Mouse (Mus musculus): Measurements from ENCODE around the gene B4gat1.
"Not testable (repeated sequence)": the region's sequence is repeated elsewhere in the genome, so short reads cannot be mapped to it uniquely, and the experiment has no call there.

B4gat1 gene

GRCm38 (mm10) chr19:5038709-5039156, at the start of gene B4gat1, which contains the start of gene AC124502.3:
B4gat1 (plus strand) TSS chr19:5038826.
AC124502.3 (plus strand) TSS chr19:5038891.
- DNase-seq (ENCODE audit: low spot score in 2 of 2) = peak; percentile 96

DNA sequence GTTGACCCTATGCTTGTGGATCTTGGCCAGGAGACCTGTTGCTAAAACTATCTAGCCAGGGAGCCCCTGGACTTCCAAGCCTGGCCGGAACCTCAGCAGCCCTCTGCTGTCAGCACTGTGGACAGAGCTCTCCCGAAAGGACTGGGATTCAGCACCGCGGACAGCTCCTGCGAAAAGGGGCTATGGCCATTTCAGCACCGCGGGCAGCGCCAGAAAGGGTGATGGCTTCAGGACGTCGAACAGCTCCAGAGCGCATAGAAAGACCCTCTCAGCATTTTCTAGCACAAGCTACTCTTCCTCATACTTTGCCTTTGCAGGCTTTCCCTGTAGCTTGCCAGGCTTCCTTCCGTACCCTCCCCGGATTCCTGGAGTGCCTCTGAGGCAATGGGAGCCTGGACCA, 49.6 kb upstream of the B4gat1 start:
- DNase-seq (ENCODE audit: low spot score in 2 of 2) = peak; percentile 75 to 85

GRCm38 (mm10) chr19:4989434-4990255, 49.0 kb upstream of the B4gat1 start:
- peak; percentile 91 to 92 for DNase-seq (ENCODE audit: low spot score in 2 of 2)

GRCm38 (mm10) chr19:4990256-4990625, 48.4 kb upstream of the B4gat1 start, which contains the start of gene Npas4:
Npas4 (minus strand) TSS chr19:4990316.
- DNase-seq (ENCODE audit: low spot score in 2 of 2) = no peak

GRCm38 (mm10) chr19:4990716-4991115, 47.9 kb upstream of the B4gat1 start:
- peak; percentile 77 to 81 for DNase-seq (ENCODE audit: low spot score in 2 of 2)

DNA sequence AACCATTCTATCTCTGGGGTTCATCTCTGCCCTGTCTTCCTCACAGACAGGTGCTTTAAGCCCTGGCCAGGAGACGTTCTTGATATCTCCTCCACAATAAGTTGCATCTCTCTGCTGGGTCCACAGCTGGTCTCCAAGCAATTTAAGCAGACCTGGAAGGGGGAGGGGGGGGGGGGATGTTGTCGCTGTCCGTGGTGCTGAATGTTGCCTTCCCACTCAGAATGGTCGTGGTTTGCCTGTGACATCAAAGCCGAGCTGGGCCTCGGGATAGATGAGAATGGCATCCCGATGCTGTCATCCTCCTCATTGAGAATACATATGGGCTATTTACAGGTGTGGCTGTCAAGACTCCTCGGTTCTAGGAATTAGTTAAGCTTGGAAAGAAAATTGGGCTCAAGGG, 46.3 kb upstream of the B4gat1 start:
- peak in 1 of 2 experiments; percentile 32 for DNase-seq (ENCODE audit: low spot score in 2 of 2)

GRCm38 (mm10) chr19:4992904-4993303, 45.7 kb upstream of the B4gat1 start:
- DNase-seq (ENCODE audit: low spot score in 2 of 2) = peak; percentile 87 to 93

GRCm38 (mm10) chr19:4994043-4994442, 44.6 kb upstream of the B4gat1 start:
- peak; percentile 94 to 96 for DNase-seq (ENCODE audit: low spot score in 2 of 2)

- DNase-seq (ENCODE audit: low spot score in 2 of 2) = peak in 1 of 2 experiments; percentile 73
Observed at GRCm38 (mm10) chr19:4999445-5000140, 39.0 kb upstream of the B4gat1 start.

GRCm38 (mm10) chr19:5001666-5002406, 36.8 kb upstream of the B4gat1 start:
- DNase-seq (ENCODE audit: low spot score in 2 of 2) = peak; percentile 97 to 99

GRCm38 (mm10) chr19:5003644-5004043, 35.0 kb upstream of the B4gat1 start:
- not testable (repeated sequence) for DNase-seq (ENCODE audit: low spot score in 2 of 2)

DNA sequence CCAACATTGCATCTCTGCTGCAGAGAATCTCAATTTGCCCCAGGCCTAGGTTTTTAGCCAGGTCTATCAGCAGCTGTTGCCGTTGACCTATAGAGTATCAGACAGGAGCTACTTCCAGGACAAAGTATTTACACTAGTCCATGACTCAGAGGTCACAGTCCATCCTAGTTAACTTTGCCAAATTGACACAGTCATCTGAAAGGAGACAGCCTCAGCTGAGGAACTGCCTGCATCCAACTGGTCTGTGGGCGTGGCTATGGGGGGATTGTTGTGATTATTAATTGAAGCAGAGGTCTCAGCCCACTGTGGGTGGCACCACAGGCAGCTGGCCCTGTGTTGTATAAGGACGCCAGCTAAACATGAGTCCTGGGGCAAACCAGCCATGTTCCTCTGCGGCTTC, 33.7 kb upstream of the B4gat1 start:
- DNase-seq (ENCODE audit: low spot score in 2 of 2) = no peak

DNA sequence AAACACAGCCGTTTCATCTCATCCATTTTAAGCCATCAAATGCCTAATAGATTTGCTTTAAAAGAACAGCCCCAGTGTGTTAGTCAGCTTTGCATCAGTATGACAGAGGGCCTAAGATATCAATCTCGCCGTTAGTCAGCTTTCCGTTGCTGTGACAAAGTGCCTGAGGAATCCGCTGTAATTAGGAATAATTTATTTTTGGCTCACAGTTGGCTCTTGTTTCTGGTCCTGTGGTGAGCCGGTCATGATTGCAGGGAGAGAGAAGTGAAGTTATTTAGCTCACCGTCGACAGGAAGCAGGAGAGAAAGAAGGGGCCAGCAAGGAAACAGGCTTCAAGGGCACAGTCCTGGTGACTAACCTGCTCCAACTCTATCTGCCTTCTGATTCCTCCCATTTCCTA, 25.5 kb upstream of the B4gat1 start:
- DNase-seq (ENCODE audit: low spot score in 2 of 2) = no peak

GRCm38 (mm10) chr19:5014961-5015398, 23.6 kb upstream of the B4gat1 start:
- DNase-seq (ENCODE audit: low spot score in 2 of 2) = no peak

GRCm38 (mm10) chr19:5016221-5016742, 22.3 kb upstream of the B4gat1 start:
- DNase-seq (ENCODE audit: low spot score in 2 of 2) = no peak

DNA sequence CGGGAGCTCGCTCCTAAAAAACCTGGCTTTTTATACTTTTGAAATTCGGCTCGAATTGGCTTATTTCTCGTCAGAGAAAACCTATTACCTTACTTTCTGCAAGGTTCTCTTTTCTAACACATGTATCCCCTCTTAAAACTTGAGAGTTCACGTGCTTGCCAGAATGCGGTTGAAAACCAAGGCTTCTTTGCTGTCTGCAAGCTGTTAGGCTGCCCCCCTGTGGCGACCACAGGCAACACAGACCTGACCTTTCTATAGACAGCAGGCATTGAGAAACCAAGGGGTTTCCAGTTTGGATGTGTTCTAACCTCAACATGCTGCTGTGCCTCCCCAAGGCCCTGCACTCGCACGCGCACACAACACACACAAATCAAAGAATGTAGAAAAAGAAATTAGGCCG, 21.8 kb upstream of the B4gat1 start:
- DNase-seq (ENCODE audit: low spot score in 2 of 2) = peak; percentile 62 to 72

GRCm38 (mm10) chr19:5017611-5018010, 21.0 kb upstream of the B4gat1 start:
- no peak for DNase-seq (ENCODE audit: low spot score in 2 of 2)

GRCm38 (mm10) chr19:5018191-5018590, 20.4 kb upstream of the B4gat1 start:
- no peak for DNase-seq (ENCODE audit: low spot score in 2 of 2)

DNA sequence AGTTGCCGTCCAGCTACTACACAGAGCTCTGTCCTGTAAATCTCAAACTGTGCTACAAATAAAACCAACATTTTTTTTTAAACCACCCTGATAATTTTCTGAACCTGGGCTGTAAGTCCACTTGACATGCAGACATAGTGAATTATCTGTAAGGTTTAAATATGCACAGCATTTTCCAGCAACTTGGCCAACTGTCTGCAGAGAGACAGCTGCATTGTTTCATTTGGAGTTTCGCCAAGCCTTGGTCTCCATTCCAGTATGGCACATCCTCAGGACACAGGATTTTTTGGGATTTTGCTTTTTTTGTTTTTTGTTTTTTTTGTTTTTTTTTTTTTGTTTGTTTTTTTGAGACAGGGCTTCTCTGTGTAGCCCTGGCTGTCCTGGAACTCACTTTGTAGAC, 17.2 kb upstream of the B4gat1 start:
- DNase-seq (ENCODE audit: low spot score in 2 of 2) = no peak

DNA sequence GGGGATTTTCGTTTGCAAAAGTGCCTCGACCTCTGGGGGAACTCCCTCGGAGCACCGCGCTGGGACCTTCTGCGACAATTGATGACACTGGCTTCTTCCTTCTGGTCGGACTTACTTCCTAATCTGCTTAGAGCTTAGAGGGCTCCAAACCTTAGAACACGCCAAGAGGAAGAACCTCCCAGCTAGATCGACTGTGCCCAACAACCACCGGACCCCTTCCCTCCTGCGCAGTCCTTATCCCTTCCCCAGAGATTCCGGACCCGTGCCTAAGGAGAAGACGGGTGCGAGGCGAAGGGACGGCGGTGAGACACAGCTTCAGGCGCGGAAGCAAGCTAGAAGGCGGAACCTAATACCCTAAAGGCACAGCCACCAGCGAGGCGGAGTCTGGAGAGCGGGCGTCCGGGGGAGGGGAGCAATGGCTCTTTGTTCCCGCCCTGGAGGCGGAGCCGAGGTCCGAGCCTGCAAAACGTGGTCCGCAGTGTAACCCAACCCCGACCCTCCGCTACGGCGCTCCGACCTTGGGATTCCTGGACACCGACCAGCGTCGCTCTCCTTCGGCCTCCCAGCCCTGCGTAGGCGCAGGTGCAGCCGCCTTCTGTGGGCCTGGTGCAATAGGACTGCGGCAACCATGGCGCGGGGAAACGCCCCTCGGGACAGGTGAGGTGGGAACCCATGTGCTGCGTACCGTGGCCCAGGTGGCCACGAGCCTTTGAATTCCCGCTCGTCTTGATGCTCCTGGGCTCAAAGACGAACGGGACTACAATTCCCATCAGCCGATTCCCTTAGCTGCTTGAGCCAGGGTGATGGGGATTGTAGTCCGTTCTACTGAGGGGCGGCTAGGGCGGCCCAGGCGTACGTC, 14.8 kb upstream of the B4gat1 start, which contains the start of gene Slc29a2:
Gene Slc29a2, plus strand, starts transcription at position 240 of the 859 bp plus-strand sequence.
- DNase-seq (ENCODE audit: low spot score in 2 of 2) = peak; percentile 93 to 94

GRCm38 (mm10) chr19:5026111-5026510, 12.5 kb upstream of the B4gat1 start:
- no peak for DNase-seq (ENCODE audit: low spot score in 2 of 2)
